Mouse (Mus musculus) embryonic facial prominence, embryonic 14.5 days (tissue): ENCODE data around the gene Pou2f1. TPM values are rescaled to one million over a fixed set of nuclear protein-coding genes. Genes with fewer than 3 reads are reported as not detected.
A peak's percentile ranks its signal among the peaks of the same experiment; 100 is the strongest.

Experiments used
- ATAC-seq: fragments of 200-750 bp; cut with Nextera tagmentation; 2 replicates; pipeline ENCODE4 v1.8.0; 2017; ENCODE audit warnings: low read depth, moderate number of reproducible peaks, moderate TSS enrichment
- DNase-seq: peaks from one replicate; pipeline ENCODE4 v3.0.0-alpha.2; 2015; ENCODE audit warnings: low spot score
- H3K27ac ChIP-seq: fragments of 300-500 bp; sonication (generic); replicated peaks from 2 replicates; pipeline ENCODE4 v1.5.1; 2014; ENCODE audit warnings: low read depth, mild to moderate bottlenecking, low read length, moderate library complexity
- H3K27me3 ChIP-seq: fragments of 300-500 bp; sonication (generic); replicated peaks from 2 replicates; pipeline ENCODE4 v1.6.1; 2014; ENCODE audit warnings: low read length; ENCODE audit not compliant: control insufficient read depth, insufficient read depth
- H3K36me3 ChIP-seq: fragments of 300-500 bp; sonication (generic); 2 replicates; pipeline ENCODE4 v1.6.1; 2014; ENCODE audit warnings: low read length, mixed read lengths; ENCODE audit not compliant: control insufficient read depth, insufficient read depth
- H3K4me1 ChIP-seq: fragments of 300-500 bp; sonication (generic); 2 replicates; pipeline ENCODE4 v1.6.1; 2014; ENCODE audit warnings: antibody characterized with exemption, low read length; ENCODE audit not compliant: control insufficient read depth, insufficient read depth
- H3K4me2 ChIP-seq: fragments of 300-500 bp; sonication (generic); 2 replicates; pipeline ENCODE4 v1.6.1; 2014; ENCODE audit warnings: low read depth, mild to moderate bottlenecking, low read length, moderate library complexity, mixed read lengths
- H3K4me3 ChIP-seq: fragments of 300-500 bp; sonication (generic); 2 replicates; pipeline ENCODE4 v1.5.1; 2014; ENCODE audit warnings: low read depth, mild to moderate bottlenecking, low read length
- H3K9ac ChIP-seq: fragments of 300-500 bp; sonication (generic); 2 replicates; pipeline ENCODE4 v1.6.1; 2014; ENCODE audit warnings: low read depth, mild to moderate bottlenecking, low read length, moderate library complexity, mixed read lengths
- H3K9me3 ChIP-seq: fragments of 300-500 bp; sonication (generic); 2 replicates; pipeline ENCODE4 v1.6.1; 2016; ENCODE audit warnings: low read length; ENCODE audit not compliant: control insufficient read depth
- WGBS: fragments of 180-500 bp; shearing (Covaris S2); extraction: QIAGEN DNeasy Blood & Tissue Kit; methylation state at CpG from one replicate; pipeline ENCODE4 v1.1.7; 2014; 5-methylcytosine and 5-hydroxymethylcytosine counted together
- polyA plus RNA-seq: library from polyadenylated mRNA; unstranded; fragments of >200 nt; fragmentation: Nextera tagmentation; extraction: Ambion mirVana; gene quantifications from 2 replicates; pipeline ENCODE4 v1.2.1, GENCODE M21; 2014

The Pou2f1 gene
- polyA plus RNA-seq, 1 experiment from 2014 or later, result 13.6 TPM

DNA sequence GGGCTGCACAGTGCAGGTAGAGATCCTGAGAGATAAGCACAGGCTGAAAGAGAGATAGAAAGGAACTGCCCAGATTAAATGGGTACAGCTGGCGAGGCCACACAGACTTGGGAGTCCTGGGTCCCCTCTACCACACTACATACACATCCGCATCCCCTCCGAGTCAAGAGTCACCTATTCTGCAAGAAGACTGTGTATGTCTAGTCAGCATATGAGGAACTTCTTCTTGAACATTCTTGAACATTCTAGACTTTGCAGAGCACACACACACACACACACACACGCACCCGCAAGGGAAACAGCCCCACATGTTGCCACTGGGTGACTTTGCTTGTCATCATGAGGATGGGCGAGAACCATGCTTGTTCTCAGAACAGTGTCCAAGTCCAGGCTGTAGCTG, 173.9 kb downstream of the Pou2f1 start:
- no peak overlapping the region for H3K4me3 ChIP-seq
- H3K27me3 ChIP-seq, result no peaks in the 10 kb centered on the region
- H3K4me1 ChIP-seq, result no peaks in the 10 kb centered on the region
- DNase-seq, result no peak
- ATAC-seq, result no peak
- WGBS, result 83% methylated on average over 6 of the region's 6 CpGs
- H3K36me3 ChIP-seq, result no peaks in the 10 kb centered on the region
- no peak overlapping the region for H3K9ac ChIP-seq
- H3K27ac ChIP-seq, result no peak overlapping the region
- H3K9me3 ChIP-seq, result no peaks in the 10 kb centered on the region
- H3K4me2 ChIP-seq, result no peak overlapping the region

DNA sequence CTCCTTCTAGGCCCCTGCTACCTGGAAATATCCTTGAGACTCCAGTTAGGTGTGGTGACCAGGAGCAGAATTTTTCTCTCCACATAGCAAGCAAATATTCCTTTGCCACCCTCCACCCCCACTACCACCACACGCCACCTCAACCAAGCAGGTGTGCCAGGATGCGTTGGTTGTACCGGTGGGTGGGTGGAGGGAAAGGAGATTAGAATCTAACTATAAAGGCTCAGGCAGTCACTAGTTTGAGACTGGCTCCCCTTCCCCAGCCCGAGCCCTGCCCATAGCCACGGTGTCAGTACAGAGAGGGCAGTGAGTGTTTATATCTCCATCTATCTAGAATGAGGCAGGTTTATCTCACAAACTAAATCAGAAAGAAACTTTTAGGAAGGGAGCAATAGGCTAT, 174.3 kb downstream of the Pou2f1 start:
- H3K27me3 ChIP-seq, result no peaks in the 10 kb centered on the region
- no peak overlapping the region for H3K9ac ChIP-seq
- H3K36me3 ChIP-seq, result no peaks in the 10 kb centered on the region
- H3K4me2 ChIP-seq, result no peak overlapping the region
- WGBS, result 85% methylated on average over 5 of the region's 5 CpGs
- H3K4me3 ChIP-seq, result no peak overlapping the region
- no peak overlapping the region for H3K27ac ChIP-seq
- ATAC-seq, result no peak
- no peak for DNase-seq
- H3K4me1 ChIP-seq, result no peaks in the 10 kb centered on the region
- H3K9me3 ChIP-seq, result no peaks in the 10 kb centered on the region

DNA sequence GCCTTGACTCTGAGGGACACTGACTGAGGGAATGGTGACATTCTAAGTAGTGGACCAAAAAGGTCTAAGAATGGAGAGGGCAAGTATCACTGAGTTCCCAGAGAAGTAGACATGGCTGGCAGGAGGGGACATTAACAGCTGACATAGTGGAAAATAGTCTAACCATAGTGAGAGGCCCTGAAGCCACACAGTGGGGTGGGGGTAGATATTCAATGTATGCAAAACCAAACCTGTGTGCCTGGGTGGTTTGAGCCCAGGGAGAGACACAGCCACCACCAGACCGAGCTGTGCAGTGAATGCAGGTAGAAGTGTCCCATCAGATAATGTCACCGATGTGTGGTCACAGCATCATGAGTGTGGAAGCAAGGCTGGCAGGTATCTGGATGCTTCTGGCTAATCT, 180.4 kb downstream of the Pou2f1 start:
- no peak for ATAC-seq
- H3K4me2 ChIP-seq, result no peak overlapping the region
- no peak overlapping the region for H3K27ac ChIP-seq
- no peaks in the 10 kb centered on the region for H3K36me3 ChIP-seq
- no peak for DNase-seq
- no peaks in the 10 kb centered on the region for H3K9me3 ChIP-seq
- H3K4me1 ChIP-seq, result no peaks in the 10 kb centered on the region
- WGBS, result 94% methylated on average over 2 of the region's 2 CpGs
- no peak overlapping the region for H3K4me3 ChIP-seq
- H3K27me3 ChIP-seq, result no peaks in the 10 kb centered on the region
- H3K9ac ChIP-seq, result no peak overlapping the region

DNA sequence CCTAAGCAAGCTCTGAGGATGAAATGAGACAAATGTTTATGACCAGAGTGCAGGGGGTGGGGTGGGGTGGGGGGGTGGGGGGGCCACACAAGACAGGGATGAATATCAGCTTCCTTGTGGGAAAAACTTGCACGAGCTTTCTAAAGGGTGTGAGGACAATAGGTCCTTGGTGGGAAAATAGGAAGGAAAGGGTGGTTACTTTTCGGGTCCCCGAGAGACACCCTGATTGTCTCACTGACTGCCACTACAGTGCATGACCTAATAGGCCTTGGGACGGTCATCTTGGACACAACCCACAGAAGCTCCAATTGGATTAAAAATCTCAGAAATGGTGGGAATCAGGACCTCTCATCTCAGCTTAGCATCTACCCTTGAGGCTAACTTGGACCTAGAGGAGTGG, 183.3 kb downstream of the Pou2f1 start:
- Histone ChIP-seq H3K4me1 (peaks cover 7% of the 10 kb centered on the region), H3K27me3 (no peaks in the 10 kb centered on the region), H3K9ac (no peak overlapping the region), H3K27ac (no peak overlapping the region), H3K4me3 (no peak overlapping the region), H3K4me2 (no peak overlapping the region), H3K36me3 (no peaks in the 10 kb centered on the region), H3K9me3 (no peaks in the 10 kb centered on the region)
- DNase-seq, result no peak
- WGBS, result 87% methylated on average over 4 of the region's 4 CpGs
- ATAC-seq, result no peak

DNA sequence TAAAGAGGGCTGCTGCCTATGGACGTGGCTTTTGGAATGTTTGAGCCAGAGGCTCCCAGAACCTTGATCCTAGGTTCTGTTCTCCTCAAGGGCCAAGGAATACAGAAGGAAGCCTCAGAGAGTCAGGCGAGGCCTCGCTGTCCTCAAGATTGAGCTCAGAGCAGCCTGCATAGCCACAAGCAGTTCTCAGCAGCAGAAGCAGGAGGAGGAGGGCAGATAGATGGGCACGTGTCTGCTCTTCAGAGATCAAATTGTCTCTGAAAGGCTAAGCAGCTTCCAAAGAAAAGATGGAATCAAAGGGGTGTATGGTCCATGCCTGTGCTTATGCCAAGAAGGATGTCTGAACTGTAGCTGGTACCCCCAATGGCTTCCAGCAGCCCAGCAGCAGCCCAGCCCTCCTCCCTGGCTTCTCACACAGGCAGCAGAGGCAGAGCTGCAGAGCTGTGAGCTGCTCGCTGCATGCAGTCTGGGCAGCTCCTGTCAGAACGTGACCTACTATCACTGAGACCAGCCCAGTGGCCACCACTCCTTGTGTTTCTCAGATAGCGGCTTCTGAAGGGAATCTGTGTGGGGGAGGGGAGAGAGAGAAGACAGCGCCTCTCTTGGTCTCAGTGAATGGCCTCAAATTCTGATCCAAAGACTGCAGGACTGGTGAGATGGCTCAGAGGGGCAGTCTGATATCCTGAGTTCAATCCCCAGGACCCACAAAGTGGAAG, 184.2 kb downstream of the Pou2f1 start:
- H3K4me2 ChIP-seq, result no peak overlapping the region
- H3K27ac ChIP-seq, result no peak overlapping the region
- no peak overlapping the region for H3K4me3 ChIP-seq
- peaks cover 14% of the 10 kb centered on the region for H3K4me1 ChIP-seq
- DNase-seq (no peak), ATAC-seq (no peak)
- no peaks in the 10 kb centered on the region for H3K9me3 ChIP-seq
- no peak overlapping the region for H3K9ac ChIP-seq
- no peaks in the 10 kb centered on the region for H3K36me3 ChIP-seq
- H3K27me3 ChIP-seq, result no peaks in the 10 kb centered on the region
- WGBS, result 33% methylated on average over 8 of the region's 8 CpGs

DNA sequence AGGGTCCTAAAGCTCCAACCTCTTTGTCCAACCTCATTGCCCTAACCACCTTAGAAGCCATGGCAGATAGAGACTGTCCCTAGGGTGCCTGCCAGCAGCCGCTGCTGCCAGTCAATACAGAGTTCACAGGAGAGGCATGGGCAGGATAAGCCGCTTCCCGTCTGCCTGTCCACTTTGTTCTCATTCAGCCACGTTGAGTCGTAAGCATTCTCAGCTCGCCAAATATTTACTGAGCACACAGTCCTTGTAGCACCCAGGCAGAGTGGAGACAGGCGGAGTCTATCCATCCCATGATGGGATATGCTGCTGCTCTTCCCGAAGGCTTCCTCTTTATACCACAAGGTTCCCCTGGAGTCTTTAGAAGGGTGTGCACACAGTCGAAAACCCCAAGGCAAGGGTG, 185.2 kb downstream of the Pou2f1 start:
- Histone ChIP-seq H3K4me1 (peaks cover 14% of the 10 kb centered on the region), H3K9me3 (no peaks in the 10 kb centered on the region), H3K4me2 (no peak overlapping the region), H3K27me3 (no peaks in the 10 kb centered on the region), H3K4me3 (no peak overlapping the region), H3K9ac (no peak overlapping the region), H3K36me3 (no peaks in the 10 kb centered on the region), H3K27ac (no peak overlapping the region)
- ATAC-seq, result no peak
- WGBS, result 59% methylated on average over 9 of the region's 9 CpGs
- peak; percentile 6 for DNase-seq

DNA sequence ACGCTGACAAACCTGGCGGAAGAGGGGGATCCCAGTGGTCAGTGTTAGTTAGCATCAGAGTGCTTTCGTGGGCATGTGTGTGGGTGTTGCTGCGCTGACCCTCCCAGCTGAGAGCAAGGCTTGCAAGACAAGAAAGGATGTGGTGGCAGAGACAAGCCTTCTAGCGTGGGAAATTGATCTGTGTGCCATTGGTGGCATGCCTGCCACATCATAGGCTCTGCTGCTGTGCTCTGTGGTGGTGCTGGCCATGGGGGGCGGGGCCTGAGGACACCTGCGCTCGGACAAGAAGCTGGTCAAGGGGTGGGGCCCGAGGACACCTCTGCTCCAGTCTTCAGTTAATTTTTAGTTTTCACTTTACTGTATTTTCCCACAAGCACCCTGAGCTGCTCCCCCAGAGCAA, 186.1 kb downstream of the Pou2f1 start:
- ATAC-seq, result no peak
- Histone ChIP-seq H3K36me3 (no peaks in the 10 kb centered on the region), H3K27me3 (no peaks in the 10 kb centered on the region), H3K9me3 (no peaks in the 10 kb centered on the region), H3K9ac (no peak overlapping the region), H3K27ac (no peak overlapping the region), H3K4me2 (no peak overlapping the region), H3K4me1 (peaks cover 14% of the 10 kb centered on the region), H3K4me3 (no peak overlapping the region)
- 84% methylated on average over 9 of the region's 9 CpGs for WGBS
- DNase-seq, result no peak

Other genes starting within 250 kb of the Pou2f1 start
- 77.1 and 81.0 TPM in 2 replicates for gene Creg1, start 238.9 kb downstream of the Pou2f1 start, polyA plus RNA-seq
- gene Cd247, start 214.0 kb downstream of the Pou2f1 start, polyA plus RNA-seq, result 0.42 and 0.94 TPM in 2 replicates
- gene Dusp27, start 125.2 kb upstream of the Pou2f1 start, polyA plus RNA-seq, result 11.3 and 14.0 TPM in 2 replicates
- gene Gpa33, start 127.6 kb upstream of the Pou2f1 start, polyA plus RNA-seq, result 0.26 TPM in 1 of 2 replicates, not detected in the other
- 0.11 and 0.26 TPM in 2 replicates for gene Mael, start 236.1 kb upstream of the Pou2f1 start, polyA plus RNA-seq